Mouse (Mus musculus) ES-Bruce4 (cell line): ENCODE data around the gene Epb41l1.
A peak's percentile ranks its signal among the peaks of the same experiment; 100 is the strongest.

Experiments used
- CTCF ChIP-seq: IDR thresholded peaks from one replicate; pipeline ENCODE4 v1.8.1; 2011; ENCODE audit warnings: low read depth, low read length
- EP300 ChIP-seq: IDR thresholded peaks from 2 replicates; pipeline ENCODE4 v1.6.1; 2011; ENCODE audit warnings: low read depth, low read length; ENCODE audit not compliant: insufficient read depth

DNA sequence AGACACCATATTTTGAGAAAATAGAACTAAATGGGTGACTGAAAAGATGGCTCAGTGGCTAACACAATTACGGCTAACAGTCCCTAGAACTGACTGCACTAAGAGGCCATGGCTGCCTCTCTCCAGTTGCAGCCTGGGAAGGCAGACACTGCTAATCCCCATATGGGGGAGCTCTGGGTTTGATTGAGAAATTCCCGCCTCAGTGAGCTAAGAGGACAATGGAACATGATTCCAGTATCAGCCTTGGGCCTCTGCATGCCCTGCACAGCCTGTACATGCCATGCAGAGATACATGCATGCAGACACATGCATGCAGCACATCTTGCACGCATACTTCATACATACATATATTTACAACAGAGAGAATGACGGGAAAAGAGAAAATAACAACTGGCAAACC lies 39.4 kb upstream of the Epb41l1 start:
- TF ChIP-seq CTCF = peak; percentile 29
- TF ChIP-seq EP300 = no peak
